Mouse (Mus musculus) MEL (cell line): ENCODE data around the gene Psmd5.

ENCODE experiments used
- CTCF ChIP-seq, 3 experiments: IDR thresholded peaks in 2 of 3; conservative IDR thresholded peaks in 1 of 3; 2 replicates each; pipeline ENCODE4 v1.5.1; 2011 to 2012; ENCODE audit warnings: low read length in 3 of 3, low read depth in 2 of 3, mild to moderate bottlenecking in 2 of 3, improper control_type of control experiment in 1 of 3, inconsistent platforms in 1 of 3, mixed read lengths in 1 of 3, moderate library complexity in 1 of 3; ENCODE audit not compliant: control insufficient read depth in 1 of 3, insufficient read depth in 1 of 3, poor library complexity in 1 of 3, severe bottlenecking in 1 of 3
- POLR2AphosphoS5 ChIP-seq: IDR thresholded peaks from 2 replicates; pipeline ENCODE4 v1.6.1; 2012; ENCODE audit warnings: low read depth, borderline replicate concordance, mild to moderate bottlenecking, inconsistent platforms, low read length, moderate library complexity, mixed read lengths
- USF2 ChIP-seq, 2 experiments: IDR thresholded peaks; 2 replicates each; pipeline ENCODE4 v1.6.1; 2011 to 2012; ENCODE audit warnings: improper control_type of control experiment in 2 of 2, low read length in 2 of 2, borderline replicate concordance in 1 of 2, inconsistent platforms in 1 of 2, low read depth in 1 of 2, mild to moderate bottlenecking in 1 of 2; ENCODE audit not compliant: insufficient read depth in 1 of 2
- ZC3H11A ChIP-seq: IDR thresholded peaks from 2 replicates; pipeline ENCODE4 v1.6.1; 2012; ENCODE audit warnings: low read depth, mild to moderate bottlenecking, inconsistent platforms, low read length, improper control_type of control experiment

GRCm38 (mm10) chr2:34896821-34897460 is 22.2 kb upstream of the Psmd5 start:
- TF ChIP-seq CTCF (IDR thresholded peaks at IDR 0.05 in 2 of 3, conservative IDR thresholded peaks at IDR 0.05 in 1 of 3; ENCODE audit: control insufficient read depth in 1 of 3, insufficient read depth in 1 of 3, low read depth in 2 of 3, low read length in 3 of 3, poor library complexity in 1 of 3, severe bottlenecking in 1 of 3) (no peak), ZC3H11A (no peak), USF2 (IDR thresholded peaks at IDR 0.05; ENCODE audit: borderline replicate concordance in 1 of 2, insufficient read depth in 1 of 2, low read depth in 1 of 2, low read length in 2 of 2) (no peak), POLR2AphosphoS5 (no peak)
